Mouse (Mus musculus): ENCODE measurements around the gene Gm9945.

- TF ChIP-seq POLR2A (IDR thresholded peaks at IDR 0.05; ENCODE audit: low read depth, low read length) = no peak
- TF ChIP-seq CTCF (IDR thresholded peaks at IDR 0.05; ENCODE audit: borderline replicate concordance, insufficient read depth, low read length) = no peak
These were observed 48.7 kb downstream of the Gm9945 start for GRCm38 (mm10) chr11:53528397-53529252.
